Mouse (Mus musculus): ENCODE results near the gene Lamc1.

GRCm38 (mm10) chr1:153376446-153376845 lies 43.9 kb upstream of the Lamc1 start:
- TF ChIP-seq CTCF (IDR thresholded peaks at IDR 0.05; ENCODE audit: extremely low read depth, insufficient read depth, insufficient read length, insufficient replicate concordance): no peak
- no peak for TF ChIP-seq POLR2A (IDR thresholded peaks at IDR 0.05; ENCODE audit: low read depth, low read length)

Measured in spleen, adult 2 months (tissue).